Mouse (Mus musculus) cerebellum, postnatal 4 days (tissue): ENCODE data around the gene Hinfp.
"Not testable (repeated sequence)": the region's sequence is repeated elsewhere in the genome, so short reads cannot be mapped to it uniquely, and the experiment has no call there.

Experiments
- DNase-seq, 2 experiments: peaks; one replicate each; pipeline ENCODE4 v3.0.0; 2022; ENCODE audit warnings: low spot score in 2 of 2, mixed read lengths in 1 of 2

Gene Hinfp

DNA sequence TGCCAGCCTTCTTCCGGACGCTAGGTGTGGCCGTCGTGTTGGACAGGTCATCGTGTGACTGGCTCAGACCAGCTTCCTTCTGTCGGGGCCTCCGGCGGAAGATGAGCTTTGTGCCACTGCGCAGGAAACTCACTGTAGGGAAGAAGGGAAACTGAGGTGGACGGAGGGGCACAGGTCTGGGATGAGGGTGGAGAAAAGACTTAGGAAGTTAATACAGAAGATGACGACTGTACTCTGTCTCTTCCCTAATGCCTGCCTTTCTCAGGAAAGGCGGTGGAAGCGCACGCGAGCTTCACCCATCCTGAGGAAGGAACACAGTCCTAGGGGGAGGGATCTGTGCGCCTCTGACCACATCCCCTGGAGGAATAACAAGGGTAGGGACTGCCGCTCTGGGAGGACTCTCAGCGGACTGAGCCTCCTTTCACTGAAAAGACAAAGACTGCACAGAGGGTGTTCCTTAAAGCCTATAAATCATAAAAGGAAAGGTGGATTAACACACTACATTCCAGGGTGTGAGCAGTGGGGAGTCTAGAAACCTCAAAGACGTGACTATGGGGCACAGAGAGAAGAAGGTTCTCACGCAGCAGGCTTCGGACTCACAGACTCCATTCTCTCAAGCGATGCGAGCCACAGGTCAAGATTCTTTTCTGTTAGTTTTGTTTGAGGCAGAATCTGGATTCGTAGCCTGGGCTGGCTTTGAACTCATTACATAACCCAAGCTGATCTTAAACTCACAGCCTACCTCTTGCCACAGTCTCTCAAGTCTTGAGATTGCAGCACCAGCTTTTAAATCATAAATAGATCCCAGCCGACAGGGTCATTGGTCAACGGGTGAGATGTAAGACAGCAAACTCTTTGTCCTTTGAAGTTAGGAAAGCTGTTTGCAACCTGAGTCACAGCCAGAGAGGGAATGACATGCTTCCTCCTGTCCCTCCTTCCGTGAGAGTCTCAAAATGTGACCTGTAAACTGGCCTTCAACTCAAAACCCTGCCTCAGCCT lies 6.0 kb upstream of the Hinfp start:
- no peak for DNase-seq

DNA sequence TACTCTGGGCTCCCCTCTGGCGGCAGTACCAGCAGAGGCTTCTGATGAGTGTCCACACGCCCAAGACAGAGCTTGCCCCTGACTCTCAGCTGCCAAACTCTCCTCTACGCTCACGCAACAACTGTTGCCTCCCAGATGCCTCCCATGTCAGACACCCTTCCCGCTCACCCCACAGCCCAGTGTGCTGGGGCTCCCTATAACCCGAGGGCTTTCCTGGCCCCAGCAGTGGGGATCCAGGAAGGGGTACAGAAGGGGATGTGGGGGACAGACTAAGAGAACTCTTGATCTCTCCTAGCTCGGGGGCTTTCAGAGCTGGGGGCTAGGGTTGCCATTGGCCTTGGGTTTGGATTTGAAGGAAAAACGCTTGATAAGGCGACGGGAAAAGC lies 5.3 kb upstream of the Hinfp start:
- DNase-seq, result no peak

DNA sequence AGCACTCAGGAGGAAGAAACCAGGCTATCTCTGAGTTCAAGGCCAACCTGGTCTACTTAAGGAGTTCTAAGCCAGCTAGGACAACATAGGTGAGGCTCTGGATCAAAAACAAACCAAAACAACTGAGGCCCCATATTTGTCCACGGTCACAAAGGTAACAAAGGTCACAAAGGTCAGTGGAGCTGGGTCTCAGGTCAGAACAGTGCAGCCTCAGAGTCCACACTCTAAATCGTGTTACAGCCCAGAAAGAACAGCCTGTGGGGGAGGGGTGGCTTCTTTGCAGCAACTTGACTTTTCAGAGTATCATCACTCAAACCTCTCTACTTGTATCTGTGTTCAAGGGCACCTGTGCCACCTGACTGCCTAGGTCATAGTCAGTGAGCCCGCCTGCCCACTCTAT lies 4.3 kb upstream of the Hinfp start:
- no peak for DNase-seq

DNA sequence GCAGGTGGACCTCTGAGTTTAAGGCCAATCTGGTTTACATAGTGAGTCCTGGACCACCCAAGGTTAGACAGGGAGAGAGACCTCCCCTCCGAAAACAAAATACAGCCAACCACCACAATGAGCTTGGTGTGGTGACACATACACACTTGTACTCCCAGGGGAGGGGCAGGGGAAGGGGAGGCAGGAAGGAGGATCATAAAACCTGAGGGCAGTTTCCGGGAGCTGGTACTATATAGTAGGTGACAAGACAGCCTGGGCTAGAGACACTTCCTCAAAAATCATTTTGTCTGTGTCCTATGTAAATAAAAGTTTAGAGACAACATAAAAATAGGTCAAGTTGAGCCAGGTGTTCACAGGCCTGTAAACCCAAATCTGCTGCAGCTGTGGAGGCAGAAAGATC lies 1.8 kb upstream of the Hinfp start:
- DNase-seq, result no peak

DNA sequence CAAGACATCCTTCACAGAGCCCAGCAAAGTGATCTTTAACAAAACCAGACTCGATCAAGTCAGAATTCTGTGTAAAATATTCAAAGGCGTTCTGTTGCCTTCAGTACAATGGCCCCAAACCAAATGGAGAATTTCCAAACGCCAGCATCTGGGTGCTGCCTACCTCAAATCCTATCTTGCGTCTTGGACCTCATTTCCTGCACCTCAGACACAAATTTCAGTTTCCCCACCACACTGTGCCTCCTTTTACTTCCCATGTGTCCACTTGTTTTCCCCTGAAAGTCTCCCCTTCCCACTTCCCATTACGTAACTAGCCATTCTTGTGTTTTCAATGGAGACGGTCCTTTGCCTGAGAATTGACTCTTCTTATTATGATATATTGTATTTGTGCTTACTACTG lies 1.1 kb upstream of the Hinfp start:
- no peak for DNase-seq

DNA sequence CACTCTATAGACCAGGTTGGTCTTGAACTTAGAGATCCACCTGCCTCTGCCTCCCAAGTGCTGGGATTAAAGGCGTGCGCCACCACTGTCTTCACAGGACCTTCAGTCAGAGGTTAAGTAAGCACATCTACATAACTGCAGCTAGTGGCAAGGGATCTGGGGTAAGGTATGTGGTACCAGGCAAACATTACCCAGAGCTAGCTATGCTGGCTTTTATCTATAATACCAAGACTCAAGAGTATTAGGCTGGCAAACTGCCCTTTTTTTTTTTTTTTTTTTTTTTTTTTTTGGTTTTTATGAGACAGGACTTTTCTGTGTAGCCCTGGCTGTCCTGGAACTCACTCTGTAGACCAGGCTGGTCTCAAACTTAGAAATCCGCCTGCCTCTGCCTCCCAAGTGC lies 5.5 kb downstream of the Hinfp start:
- DNase-seq, result not testable (repeated sequence)

DNA sequence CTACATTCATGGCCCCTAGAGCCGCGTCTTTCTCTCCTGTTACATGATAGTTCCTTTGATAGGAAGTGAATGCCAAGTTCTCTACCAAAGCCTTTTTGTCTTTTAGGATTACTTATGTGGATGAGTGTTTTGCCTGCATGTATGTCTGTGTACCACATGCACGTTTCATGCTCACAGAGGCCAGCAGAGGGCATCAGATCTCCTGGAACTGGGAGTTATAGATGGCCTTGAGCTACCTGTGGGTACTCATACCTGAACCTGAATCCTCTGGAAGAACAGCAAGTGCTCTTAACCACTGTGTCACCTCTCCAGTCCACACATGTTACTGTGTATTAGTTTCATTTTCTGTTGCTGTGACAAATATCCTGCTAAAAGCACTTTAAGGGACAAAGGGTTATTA lies 13.0 kb downstream of the Hinfp start:
- no peak for DNase-seq

DNA sequence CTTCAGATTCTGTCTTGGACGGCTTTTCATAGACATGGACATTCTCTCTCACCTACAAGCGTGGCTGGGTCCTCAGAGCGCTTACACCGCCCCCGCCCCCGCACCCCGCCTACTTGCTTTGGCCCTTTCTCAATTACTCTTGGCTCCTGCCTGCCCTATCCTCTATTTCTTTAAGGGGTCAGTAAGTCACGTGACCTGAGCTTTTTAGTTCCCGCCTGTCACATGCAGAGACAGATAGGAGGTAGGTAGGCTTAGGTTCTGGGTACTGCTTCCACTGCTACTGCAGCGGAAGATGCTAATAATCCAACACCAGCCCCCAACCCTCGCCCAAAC lies 16.5 kb downstream of the Hinfp start:
- DNase-seq, result no peak

DNA sequence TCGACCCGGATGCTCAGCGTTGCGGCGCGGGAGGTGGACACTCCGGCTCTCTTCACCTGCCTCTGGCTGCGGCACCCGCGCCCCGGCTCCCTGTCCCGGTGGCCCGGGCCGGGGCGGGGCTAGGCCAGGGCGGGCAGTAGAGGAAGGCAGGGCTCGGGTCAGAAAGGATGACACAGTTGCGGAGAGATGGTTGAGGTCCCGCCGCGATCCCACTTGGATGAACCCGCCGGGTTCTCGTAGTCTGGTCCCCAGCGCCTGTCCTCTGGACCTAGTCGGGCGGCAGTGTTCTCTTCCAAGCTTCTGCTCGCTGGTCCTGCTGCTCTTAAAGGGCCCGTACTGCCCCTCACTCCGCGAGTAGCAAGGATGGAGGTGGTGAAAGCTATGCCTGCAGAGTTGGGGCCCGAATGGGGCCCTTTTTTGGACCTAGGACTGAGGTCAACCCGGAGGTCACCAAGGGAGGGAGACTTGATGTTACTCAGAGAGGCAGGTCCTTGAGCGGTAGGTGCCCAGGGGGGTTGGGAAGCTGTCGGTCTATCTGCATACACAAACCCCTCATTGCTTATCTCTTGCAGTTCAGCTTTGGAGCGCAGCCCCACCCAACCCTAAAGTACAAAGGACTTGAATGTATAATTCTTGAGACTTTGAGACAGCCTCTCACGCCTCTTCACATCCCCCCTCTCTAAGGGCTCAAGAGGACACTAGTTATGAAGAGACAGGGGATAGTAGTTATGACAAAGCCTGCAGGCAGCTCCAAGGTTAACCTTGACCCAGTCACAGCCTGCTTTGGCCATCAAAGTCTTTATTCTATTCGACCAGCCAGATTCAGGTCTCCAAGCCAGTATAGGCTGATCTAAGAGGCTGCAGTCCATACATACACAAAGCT lies 17.2 kb downstream of the Hinfp start, which contains the start of gene Abcg4:
Abcg4 (minus strand) TSS at position 540 of the 883 bp plus-strand sequence.
- peak in 1 of 2 experiments; percentile 37 for DNase-seq

DNA sequence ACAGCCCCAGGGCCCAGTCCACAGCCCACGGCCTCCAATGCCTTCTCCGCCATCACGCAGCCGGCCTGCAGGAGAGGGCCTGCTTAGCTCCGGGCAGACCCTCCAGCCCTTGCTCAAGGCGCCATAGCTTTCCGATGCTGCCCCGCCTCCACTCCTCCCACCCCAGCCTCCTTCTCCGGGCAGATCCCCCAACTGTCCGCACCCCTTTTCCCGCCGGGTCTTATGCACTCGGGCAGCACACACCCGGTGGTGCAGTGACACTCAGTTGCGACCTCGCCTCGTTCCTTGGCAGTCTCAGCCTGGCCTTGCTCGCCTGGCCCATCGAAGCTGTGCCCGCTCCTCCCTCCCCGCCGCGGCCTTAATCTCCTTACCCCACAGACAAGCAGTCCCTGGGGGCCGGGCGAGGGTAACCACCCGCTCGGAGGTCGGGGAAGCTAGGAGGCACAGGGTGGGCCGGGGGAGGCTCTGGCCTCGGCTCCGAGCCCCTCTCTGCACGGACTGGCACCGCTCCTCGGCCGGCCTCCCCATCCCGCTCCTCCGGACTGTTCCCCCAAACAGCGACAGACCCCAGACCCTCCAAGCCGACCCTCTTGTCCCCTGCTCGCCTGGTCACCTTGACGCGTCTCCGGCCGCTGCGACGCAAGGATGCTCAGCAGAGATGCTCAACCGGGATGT lies 17.9 kb downstream of the Hinfp start:
- peak; percentile 33 to 41 for DNase-seq

DNA sequence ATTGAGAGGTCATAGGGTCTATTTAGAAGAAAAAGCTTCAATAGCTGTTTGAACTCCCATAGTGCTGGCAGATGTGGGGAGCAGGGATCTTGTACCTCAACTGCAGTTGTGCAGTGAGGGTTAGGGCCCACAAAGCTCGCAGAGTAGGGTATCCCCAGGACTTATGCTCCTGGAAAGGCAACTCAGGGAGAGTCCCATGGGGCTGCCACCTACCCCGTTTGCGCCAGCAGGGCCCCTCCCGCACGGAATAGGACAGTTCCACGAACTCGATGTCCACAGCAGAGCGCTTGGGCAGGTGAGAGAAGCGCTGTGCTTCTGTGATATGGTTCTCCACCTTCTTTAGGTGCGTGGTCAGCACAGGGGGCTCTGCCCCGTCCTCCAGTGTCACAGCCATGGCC lies 18.5 kb downstream of the Hinfp start:
- no peak for DNase-seq

DNA sequence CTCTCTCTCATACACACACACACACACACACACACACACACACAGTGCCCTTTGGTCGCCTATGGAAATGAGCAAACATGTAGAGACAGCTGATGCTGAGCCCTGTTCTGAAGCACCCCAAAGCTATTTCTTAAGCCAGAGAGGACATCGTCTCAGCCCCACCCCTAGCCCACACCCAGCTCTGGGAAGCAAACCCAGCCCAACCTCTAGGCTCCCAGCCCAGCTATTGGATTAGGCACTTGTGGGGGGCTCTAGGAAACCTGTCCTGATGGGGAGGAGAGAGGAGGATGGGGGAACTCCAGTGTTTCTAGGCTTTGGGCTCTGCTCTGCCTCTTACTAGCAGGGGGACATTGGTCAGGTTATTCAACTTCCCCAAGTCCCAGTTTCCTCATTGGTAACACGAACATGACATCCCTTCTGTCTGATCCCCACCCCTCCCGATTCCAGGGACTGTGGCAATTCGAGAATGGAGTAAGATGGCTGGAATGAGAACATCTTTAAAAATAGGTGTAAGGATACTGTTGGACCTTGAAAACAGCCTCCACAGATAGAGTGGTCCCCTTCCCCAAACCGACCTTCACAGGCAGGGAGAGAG lies 19.1 kb downstream of the Hinfp start:
- no peak for DNase-seq

DNA sequence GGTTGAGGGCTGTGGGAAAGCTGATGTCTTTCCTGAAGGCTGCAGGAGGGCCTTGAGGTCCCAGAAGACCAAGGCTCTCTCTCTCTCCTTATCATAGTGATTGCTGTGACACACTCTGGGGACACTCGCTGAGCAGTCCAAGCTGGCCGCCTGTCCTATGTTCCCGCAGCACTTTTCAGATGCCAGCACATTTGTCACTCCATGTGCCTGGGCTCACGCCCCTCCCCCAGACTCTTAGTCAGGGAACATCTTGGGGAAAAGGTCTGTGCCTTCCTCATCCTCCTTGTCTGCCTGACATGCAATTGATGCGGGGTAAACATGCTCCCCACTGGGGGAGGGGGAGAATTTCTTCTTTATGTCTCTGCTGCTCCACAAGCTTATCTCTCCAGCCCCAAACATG lies 22.3 kb downstream of the Hinfp start:
- no peak for DNase-seq

DNA sequence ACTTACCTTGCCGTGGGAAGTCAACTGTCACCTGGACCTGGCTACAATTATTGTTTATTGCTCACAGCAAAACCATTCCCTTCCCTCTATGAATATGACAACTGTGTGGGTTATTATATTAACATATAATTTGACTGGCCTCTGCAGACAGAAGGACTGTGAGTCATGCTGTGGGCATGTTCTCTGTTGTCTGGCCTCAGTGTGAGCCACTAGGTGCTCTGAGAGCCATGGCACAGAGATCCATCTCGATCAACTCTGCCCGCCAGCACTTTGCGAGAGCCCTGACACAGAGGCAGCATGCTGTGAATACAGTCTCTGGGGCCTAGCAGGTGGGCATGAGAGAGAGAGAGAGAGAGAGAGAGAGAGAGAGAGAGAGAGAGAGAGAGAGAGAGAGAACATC lies 35.5 kb downstream of the Hinfp start:
- DNase-seq, result no peak

DNA sequence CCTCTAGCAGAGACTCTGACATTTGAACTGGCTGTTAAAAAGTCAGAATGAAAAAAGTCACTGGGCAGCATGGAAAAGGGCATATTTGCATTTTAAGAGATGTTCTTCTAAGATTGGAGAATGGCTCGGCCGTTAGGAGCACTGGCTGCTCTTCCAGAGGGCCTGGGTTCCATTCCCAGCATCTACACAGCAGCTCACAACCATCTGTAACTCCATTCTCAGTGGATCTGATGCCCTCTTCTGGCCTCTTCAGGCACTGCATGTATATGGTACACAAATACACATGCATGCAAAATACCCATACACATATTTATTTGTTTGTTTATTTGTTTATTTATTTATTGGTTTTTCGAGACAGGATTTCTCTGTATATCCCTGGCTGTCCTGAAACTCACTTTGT lies 36.4 kb downstream of the Hinfp start:
- no peak for DNase-seq

DNA sequence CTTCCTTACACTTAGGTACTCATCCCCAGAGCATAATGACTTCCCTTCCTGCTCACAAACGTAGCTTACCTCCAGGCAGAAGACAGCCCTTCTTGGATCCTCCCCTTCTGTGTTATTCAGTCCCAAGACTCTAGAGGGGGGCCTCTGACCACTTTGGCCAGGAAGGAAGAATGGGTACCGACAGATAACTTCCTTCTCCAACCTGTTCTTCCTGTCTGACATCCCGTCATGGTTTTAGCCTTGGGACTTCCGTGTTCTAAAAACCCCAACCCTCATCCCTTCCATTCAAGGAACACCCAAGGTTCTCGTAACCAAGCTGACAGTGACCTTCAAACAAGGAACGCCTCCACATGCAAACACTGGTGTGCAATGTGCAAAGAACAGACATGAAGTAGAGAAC lies 37.0 kb downstream of the Hinfp start, which contains the start of gene Nlrx1:
Nlrx1 (minus strand) TSS at position 168 of the 400 bp plus-strand sequence.
- no peak for DNase-seq

DNA sequence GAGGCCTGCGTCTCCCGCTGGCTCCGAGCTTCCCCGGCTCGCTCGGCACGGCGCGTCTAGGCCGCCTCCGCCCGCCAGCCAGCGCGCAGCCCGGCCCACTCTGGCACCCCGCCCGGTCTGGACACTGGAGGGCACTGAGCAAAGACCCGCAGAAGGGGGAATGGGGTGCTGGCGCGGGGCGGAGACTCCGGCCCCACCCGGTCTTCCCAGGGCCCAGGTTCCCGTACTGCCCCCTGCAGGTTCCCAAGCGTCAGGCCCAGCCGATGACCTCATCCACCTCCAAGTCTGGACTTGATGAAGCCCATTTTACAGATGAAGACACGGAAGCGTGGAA lies 37.5 kb downstream of the Hinfp start:
- DNase-seq, result peak; percentile 77 to 86

DNA sequence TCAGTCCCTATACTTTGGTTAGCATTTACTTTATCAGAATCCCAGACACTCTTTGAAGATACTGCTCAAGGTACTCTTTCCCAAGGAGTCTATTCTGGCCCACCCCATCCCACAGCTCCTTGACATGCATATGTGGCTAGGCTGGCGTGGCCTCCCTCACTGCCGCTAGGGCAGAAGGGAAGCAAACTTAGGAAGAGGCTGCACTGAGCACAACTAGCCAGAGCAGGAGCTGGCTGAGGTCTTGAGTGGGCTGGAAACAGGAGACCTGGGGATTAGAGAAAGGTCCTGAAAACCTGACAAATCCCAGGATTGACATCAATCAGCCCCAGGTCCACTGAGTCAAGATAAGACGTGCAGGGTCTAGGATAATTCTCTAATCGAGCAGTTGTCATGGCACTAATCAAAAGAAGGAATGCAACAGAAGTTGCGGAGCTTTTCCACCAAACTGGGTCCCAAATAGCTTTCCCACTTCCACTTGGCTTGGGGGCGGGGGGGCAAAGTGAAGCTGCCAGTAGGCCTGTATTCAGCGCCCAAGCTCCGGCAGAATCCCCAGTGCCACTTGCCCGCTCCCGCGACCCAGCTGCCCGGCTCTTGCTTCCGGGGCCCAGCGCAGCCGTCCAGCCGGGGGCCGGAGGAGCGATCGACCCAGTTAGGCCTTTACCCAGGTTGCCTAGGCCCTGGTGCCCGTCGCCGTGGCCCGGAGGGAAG lies 38.0 kb downstream of the Hinfp start:
- no peak for DNase-seq

DNA sequence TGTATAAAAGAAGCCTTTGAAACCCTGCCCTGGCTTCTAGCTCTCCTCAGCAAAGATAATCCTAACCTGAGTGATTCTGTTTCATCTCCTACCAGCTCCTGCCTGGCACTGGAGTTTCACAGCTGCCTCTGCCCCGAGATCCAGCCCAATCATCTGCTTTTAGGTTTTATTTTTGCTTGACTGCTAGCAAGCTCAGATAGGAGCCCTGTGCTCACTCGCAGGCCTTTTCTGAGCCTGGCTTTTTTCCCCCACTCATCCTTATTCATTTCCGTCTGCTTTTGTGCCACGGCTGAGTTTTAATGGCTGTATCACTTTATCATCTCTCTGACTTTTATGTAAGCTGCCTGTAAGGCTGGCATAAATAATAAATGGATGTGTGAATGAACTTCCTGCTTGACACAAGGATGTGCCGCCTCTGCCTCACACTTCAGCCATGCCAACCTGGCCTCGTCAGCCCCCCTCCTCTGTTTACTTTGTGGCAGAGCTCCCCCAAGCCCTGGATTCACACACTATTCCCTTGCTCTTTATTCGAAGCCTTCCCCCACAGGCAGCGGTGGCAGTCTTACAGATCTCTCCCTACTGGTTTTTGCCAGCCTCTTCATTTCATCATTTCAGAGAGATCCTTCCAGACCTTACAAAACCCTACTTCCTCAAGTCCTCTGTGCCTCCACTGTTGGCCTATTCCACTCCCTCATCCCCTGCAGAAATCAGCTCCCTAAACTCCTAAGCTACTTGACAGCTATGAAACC lies 38.8 kb downstream of the Hinfp start:
- DNase-seq, result no peak

DNA sequence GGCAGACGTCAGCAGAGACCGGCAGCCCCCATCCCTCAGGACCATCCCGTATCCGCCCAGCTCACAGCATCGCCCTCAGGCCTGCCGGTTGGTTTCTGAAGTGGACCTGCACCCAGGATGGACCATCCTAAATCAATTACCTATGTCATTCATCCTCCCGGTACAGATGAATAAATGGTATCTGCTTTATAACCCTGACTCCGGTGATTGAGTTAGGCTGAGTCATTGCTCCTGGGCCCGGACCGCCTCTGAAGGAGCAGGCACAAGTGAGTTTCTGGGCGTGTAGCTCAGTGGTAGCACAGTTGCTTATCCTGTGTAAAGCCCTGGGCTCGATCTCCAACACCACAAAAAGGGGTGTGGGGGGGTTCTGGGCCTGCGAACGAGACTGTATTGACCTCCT lies 44.1 kb downstream of the Hinfp start:
- no peak for DNase-seq
